Comparison of ENCODE assay signal across 18 mouse cellular contexts in genomic region chr14:78237238-78237637, GRCm38 (mm10).
DNase-seq lines count a peak whose midpoint lies in the region; ATAC-seq lines count a peak whose summit lies in the region.
"Had no signal": no experiment of that assay in that cellular context is flagged by ENCODE, and none has a peak within 500 bp of the region (broad histone marks: within the 10 kb centered on the region; RNA-seq: fewer than 3 reads in every experiment).

No protein-coding gene starts in this region.

- ATAC-seq in megakaryocyte progenitor cell, adult 5-6 weeks (replicated peaks; ENCODE audit: poor library complexity), result peak; percentile 77
- ATAC-seq: activated CD4-positive, CD25-positive, alpha-beta regulatory T cell, adult 4 months; forebrain, embryonic 13.5 days; intestine, embryonic 15.5 days; Patski had no signal

- DNase-seq in heart, adult 11 months, result peak; percentile 30
- DNase-seq in heart, postnatal 25 days (ENCODE audit: low spot score), result no peak
- peak; percentile 60 to 66 for DNase-seq in kidney, postnatal 4 days
- no peak for DNase-seq in kidney, postnatal 25 days
- DNase-seq in testis, postnatal 10 days (ENCODE audit: low spot score), result peak; percentile 42
- no peak for DNase-seq in testis, postnatal 14 days (ENCODE audit: low spot score)
- DNase-seq in c-Kit-positive CD71-positive TER-119-positive erythroid progenitor cells, embryonic 14.5 days (ENCODE audit: low spot score), result no peak
- DNase-seq: adrenal gland, postnatal 14 days; B cell, adult 2 months; cerebellum, adult 2 months; layer of hippocampus, postnatal 36 days; liver, embryonic 13.5 days; spleen, adult 18-20 months had no signal

- intact Hi-C loops in heart, postnatal 25 days (cut with DNase I), result no loop called here

Comparison
In these comparisons a context has a peak if more than half of its experiments do, and no peak if none do; other contexts are left out.
1. DNase-seq: peak in heart, adult 11 months (single experiment), kidney, postnatal 4 days (2 of 2) and testis, postnatal 10 days (single experiment); none in heart, postnatal 25 days (single experiment), kidney, postnatal 25 days (0 of 2), testis, postnatal 14 days (single experiment) and c-Kit-positive CD71-positive TER-119-positive erythroid progenitor cells, embryonic 14.5 days (single experiment).